Mouse (Mus musculus): ENCODE data around the gene Gm9817. TPM values are rescaled to one million over a fixed set of nuclear protein-coding genes. Genes with fewer than 3 reads are reported as not detected.

The Gm9817 gene
- polyA plus RNA-seq, 1 experiment, result not detected

DNA sequence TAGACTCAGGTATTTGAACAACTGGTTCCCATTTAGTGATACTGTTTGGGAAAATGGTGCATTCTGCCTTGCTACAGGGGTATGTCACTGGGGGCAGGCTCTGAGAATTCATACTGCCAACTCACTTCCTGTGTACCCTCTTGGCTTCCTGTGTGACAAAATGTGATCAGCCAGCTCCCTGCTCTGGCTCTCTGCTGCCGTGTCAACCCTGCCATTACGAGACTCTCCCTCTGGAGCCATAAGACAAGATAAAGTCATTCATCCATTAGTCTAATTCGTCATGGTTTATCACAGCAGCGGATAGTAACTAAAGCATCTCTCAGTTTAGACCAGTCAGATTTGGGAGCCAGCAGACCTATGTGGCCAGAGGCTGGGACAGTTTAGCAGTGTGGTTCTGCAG, 38.3 kb upstream of the Gm9817 start:
- H3K27ac ChIP-seq (ENCODE audit: control insufficient read depth, insufficient read depth, low read depth, low read length, poor library complexity), result no peak overlapping the region
- no peak for TF ChIP-seq POLR2A (IDR thresholded peaks at IDR 0.05; ENCODE audit: borderline replicate concordance, control insufficient read depth, low read depth, low read length)
- no peak for TF ChIP-seq CTCF (IDR thresholded peaks at IDR 0.05; ENCODE audit: control insufficient read depth, insufficient read depth, low read length)
- H3K4me1 ChIP-seq (ENCODE audit: control insufficient read depth, insufficient read depth, low read length), result no peaks in the 10 kb centered on the region; the same call in 1 of the 2 replicates
- no peak overlapping the region for H3K4me3 ChIP-seq (replicated peaks; ENCODE audit: control insufficient read depth, low read depth, low read length)
- 49% methylated on average over 4 of the region's 4 CpGs for WGBS

DNA sequence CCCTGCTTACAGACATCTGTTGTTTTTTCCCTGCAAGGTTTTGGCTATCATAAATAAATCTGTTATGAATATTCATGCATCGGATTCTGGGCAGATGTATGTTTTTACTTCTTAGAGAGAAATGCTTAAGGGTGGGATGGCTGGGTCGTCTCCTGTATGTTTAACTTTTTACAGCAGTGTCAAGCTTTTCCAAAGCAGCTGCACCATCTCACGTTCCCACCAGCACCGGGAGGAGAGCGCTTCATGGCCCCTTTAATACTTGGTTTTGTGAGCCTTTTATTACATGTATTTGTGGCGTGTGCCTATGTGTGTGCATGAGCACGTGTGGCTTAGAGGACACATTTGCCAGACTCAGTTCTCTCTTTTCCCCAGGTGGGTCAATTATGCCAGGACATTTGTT, 37.8 kb upstream of the Gm9817 start:
- H3K27ac ChIP-seq (ENCODE audit: control insufficient read depth, insufficient read depth, low read depth, low read length, poor library complexity), result no peak overlapping the region
- 83% methylated on average over 7 of the region's 7 CpGs for WGBS
- TF ChIP-seq POLR2A (IDR thresholded peaks at IDR 0.05; ENCODE audit: borderline replicate concordance, control insufficient read depth, low read depth, low read length) (no peak), CTCF (IDR thresholded peaks at IDR 0.05; ENCODE audit: control insufficient read depth, insufficient read depth, low read length) (no peak)
- H3K4me1 ChIP-seq (ENCODE audit: control insufficient read depth, insufficient read depth, low read length), result no peaks in the 10 kb centered on the region; the same call in 1 of the 2 replicates
- no peak overlapping the region for H3K4me3 ChIP-seq (replicated peaks; ENCODE audit: control insufficient read depth, low read depth, low read length)

DNA sequence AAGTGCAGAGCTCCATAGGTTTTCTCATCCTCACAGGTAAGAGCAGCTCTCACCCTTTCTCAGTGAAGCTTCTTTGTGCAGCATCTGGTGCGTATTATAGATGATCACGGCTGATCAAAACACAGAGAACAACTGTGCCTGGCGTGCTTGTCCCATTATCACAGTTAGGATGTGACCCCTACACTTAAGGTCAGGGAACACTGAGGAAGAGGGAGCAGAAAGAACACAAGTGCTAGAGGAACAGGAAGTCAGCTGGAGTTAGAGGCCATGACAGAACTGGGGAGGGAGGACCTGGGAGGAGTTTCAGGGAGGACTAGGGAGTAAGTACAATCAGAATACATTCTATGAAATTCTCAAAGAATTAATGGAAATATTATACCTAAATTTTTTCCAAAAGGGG, 35.0 kb upstream of the Gm9817 start:
- H3K27ac ChIP-seq (ENCODE audit: control insufficient read depth, insufficient read depth, low read depth, low read length, poor library complexity), result no peak overlapping the region
- H3K4me1 ChIP-seq (ENCODE audit: control insufficient read depth, insufficient read depth, low read length), result no peaks in the 10 kb centered on the region; the same call in 1 of the 2 replicates
- 85% methylated on average over 3 of the region's 3 CpGs for WGBS
- TF ChIP-seq CTCF (IDR thresholded peaks at IDR 0.05; ENCODE audit: control insufficient read depth, insufficient read depth, low read length) (no peak), POLR2A (IDR thresholded peaks at IDR 0.05; ENCODE audit: borderline replicate concordance, control insufficient read depth, low read depth, low read length) (no peak)
- no peak overlapping the region for H3K4me3 ChIP-seq (replicated peaks; ENCODE audit: control insufficient read depth, low read depth, low read length)

DNA sequence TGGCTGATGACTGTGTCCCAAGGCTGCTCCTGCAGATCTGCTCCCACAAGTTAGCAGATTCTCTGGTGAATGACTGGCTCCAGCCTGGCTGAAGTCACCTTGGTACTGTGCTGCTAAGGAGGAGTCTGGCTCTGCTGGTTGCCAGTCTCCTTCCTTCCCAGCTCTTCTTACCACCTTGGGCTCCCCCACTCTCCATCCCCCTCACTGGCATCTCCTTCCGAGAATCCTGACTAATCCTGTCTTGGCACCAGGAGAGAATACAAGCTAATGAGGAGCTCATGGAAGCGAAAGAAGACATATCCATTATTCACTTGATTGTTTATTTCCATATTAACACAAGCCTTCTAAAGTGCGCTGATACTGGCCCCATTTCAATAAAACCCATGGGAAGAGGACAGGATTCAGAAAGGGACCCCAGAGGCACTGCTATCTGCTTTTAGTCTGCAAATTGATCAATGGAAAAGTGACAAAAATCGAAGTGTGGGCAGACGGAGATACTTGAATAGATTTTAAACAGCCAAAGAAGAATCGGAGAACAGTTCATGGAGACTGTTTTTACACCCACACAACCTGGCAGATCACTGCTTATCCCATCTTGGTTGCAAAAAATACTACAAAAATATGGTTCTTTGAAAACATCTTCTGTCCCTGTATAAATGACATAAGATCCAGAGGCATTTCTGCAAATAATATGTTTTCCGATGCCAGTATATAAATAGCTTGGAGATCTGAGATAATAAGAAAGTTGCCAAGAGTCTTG, 29.1 kb upstream of the Gm9817 start:
- Histone ChIP-seq H3K4me1 (ENCODE audit: control insufficient read depth, insufficient read depth, low read length) (no peaks in the 10 kb centered on the region), H3K4me3 (replicated peaks; ENCODE audit: control insufficient read depth, low read depth, low read length) (no peak overlapping the region), H3K27ac (ENCODE audit: control insufficient read depth, insufficient read depth, low read depth, low read length, poor library complexity) (no peak overlapping the region)
- WGBS, result 80% methylated on average over 7 of the region's 7 CpGs
- TF ChIP-seq POLR2A (IDR thresholded peaks at IDR 0.05; ENCODE audit: borderline replicate concordance, control insufficient read depth, low read depth, low read length) (no peak), CTCF (IDR thresholded peaks at IDR 0.05; ENCODE audit: control insufficient read depth, insufficient read depth, low read length) (no peak)

DNA sequence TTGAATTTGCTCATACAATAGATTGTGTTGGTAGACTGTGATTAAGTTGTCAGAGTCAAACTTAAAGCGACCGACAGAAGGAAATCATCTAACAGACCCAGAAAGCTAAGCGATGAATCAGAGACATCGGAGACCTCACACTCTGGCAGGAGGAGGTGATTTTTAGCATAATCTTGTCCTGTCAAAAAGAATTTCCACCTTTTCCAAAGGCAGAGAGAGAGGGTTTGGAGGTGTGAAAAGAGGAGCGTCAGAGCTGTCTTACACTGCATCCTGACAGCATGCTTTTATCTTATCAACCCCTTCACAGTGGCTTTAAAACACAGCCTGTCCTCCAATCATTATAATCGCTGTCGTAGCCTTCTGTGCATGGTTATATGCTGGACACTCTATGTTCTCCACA, 25.7 kb upstream of the Gm9817 start:
- Histone ChIP-seq H3K4me3 (replicated peaks; ENCODE audit: control insufficient read depth, low read depth, low read length) (no peak overlapping the region), H3K27ac (ENCODE audit: control insufficient read depth, insufficient read depth, low read depth, low read length, poor library complexity) (no peak overlapping the region), H3K4me1 (ENCODE audit: control insufficient read depth, insufficient read depth, low read length) (no peaks in the 10 kb centered on the region)
- 80% methylated on average over 7 of the region's 7 CpGs for WGBS
- no peak for TF ChIP-seq POLR2A (IDR thresholded peaks at IDR 0.05; ENCODE audit: borderline replicate concordance, control insufficient read depth, low read depth, low read length)
- no peak for TF ChIP-seq CTCF (IDR thresholded peaks at IDR 0.05; ENCODE audit: control insufficient read depth, insufficient read depth, low read length)

DNA sequence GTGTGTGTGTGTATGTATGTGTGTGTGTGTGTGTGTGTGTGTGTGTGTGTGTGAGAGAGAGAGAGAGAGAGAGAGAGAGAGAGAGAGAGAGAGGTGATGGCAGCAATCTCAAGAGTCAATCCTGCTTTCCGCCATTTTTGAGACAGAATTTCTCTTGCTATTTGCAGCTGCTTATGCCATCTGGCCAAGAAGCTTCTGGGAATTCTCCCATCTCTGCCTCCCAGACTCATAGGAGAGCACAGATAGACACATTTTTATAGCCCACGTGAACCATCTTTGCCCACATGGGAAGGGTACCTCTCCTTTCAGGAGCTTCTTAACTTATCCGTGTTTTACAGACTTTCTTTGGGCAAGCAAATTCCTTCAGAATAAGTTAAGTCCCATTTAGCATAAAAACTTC, 24.6 kb upstream of the Gm9817 start:
- Histone ChIP-seq H3K4me1 (ENCODE audit: control insufficient read depth, insufficient read depth, low read length) (no peaks in the 10 kb centered on the region), H3K27ac (ENCODE audit: control insufficient read depth, insufficient read depth, low read depth, low read length, poor library complexity) (no peak overlapping the region), H3K4me3 (replicated peaks; ENCODE audit: control insufficient read depth, low read depth, low read length) (no peak overlapping the region)
- TF ChIP-seq CTCF (IDR thresholded peaks at IDR 0.05; ENCODE audit: control insufficient read depth, insufficient read depth, low read length), result no peak
- TF ChIP-seq POLR2A (IDR thresholded peaks at IDR 0.05; ENCODE audit: borderline replicate concordance, control insufficient read depth, low read depth, low read length), result no peak
- WGBS, result 85% methylated on average over 3 of the region's 3 CpGs

DNA sequence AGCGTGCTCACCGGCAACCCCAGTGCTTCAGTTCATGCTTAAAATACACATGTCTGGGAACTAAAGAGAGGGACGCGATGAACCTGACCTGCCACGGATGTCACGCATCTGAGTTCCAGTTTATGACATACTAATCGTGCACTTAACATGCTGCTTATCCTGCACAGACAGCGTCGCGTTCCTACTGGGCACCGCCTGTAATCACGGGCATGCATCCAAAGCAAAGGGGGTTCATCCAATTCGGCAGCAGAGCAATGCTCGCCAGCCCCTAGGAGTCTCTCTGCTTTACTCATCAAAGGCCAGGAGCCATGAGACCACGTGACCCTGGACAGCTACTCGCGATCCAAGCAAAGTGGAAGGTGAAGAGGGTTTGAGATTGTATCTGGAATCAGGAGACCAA, 19.3 kb upstream of the Gm9817 start:
- Histone ChIP-seq H3K4me3 (replicated peaks; ENCODE audit: control insufficient read depth, low read depth, low read length) (no peak overlapping the region), H3K4me1 (ENCODE audit: control insufficient read depth, insufficient read depth, low read length) (peaks cover 3% of the 10 kb centered on the region; the same call in 1 of the 2 replicates), H3K27ac (ENCODE audit: control insufficient read depth, insufficient read depth, low read depth, low read length, poor library complexity) (no peak overlapping the region)
- TF ChIP-seq CTCF (IDR thresholded peaks at IDR 0.05; ENCODE audit: control insufficient read depth, insufficient read depth, low read length), result no peak
- no peak for TF ChIP-seq POLR2A (IDR thresholded peaks at IDR 0.05; ENCODE audit: borderline replicate concordance, control insufficient read depth, low read depth, low read length)
- 90% methylated on average over 17 of the region's 17 CpGs for WGBS

DNA sequence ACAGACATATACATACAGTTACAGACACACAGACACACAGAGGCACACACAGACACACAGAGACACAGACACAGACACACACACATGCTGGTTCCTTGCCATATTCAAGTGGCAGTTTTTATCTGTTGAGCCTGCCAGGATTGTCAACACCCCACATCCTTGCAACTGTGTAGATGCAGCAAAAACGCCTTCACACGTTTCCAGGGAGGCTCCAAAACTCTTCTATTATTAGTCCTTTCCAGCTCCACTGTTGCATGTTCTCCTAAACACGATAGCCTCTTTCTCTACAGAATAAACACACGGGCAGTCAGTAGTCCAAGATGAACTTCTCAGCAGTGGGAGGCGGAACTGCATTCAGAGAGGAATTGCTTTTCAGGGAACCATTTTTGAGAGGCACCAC, 15.3 kb upstream of the Gm9817 start:
- TF ChIP-seq CTCF (IDR thresholded peaks at IDR 0.05; ENCODE audit: control insufficient read depth, insufficient read depth, low read length) (no peak), POLR2A (IDR thresholded peaks at IDR 0.05; ENCODE audit: borderline replicate concordance, control insufficient read depth, low read depth, low read length) (no peak)
- H3K4me1 ChIP-seq (ENCODE audit: control insufficient read depth, insufficient read depth, low read length), result peaks cover 3% of the 10 kb centered on the region; the same call in 1 of the 2 replicates
- no peak overlapping the region for H3K27ac ChIP-seq (ENCODE audit: control insufficient read depth, insufficient read depth, low read depth, low read length, poor library complexity)
- 74% methylated on average over 5 of the region's 5 CpGs for WGBS
- no peak overlapping the region for H3K4me3 ChIP-seq (replicated peaks; ENCODE audit: control insufficient read depth, low read depth, low read length)

All from bone marrow, adult 2 months (tissue).